Mouse (Mus musculus) left cerebral cortex, adult 11 months (tissue): ENCODE results near the gene Gm4181.
"Not testable (repeated sequence)": the region's sequence is repeated elsewhere in the genome, so short reads cannot be mapped to it uniquely, and the experiment has no call there.

Experiments used
- DNase-seq: peaks from one replicate; pipeline ENCODE4 v3.0.0; 2022; ENCODE audit warnings: low spot score

Gene Gm4181

DNA sequence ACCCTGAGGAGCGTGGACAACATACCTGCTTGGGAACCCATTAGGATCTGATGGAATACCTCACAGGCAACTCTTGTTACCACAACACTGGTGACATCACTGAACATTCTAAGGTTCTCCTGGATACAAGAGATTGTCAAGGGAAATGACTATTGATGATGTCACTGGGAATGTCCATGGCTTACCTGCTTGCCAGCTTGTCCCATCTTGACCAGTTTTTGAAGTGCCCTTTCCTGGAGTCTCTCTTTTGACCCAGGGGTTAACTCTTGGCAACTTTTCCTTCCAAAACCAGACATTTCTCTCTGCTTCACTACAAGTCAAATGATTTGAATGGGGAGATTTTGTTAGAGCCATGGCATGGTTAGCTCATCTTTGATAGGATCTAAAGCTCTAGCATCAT lies at the start of gene Gm4181:
TSS of gene Gm4181 (minus strand) at position 101 of the 400 bp plus-strand sequence.
- not testable (repeated sequence) for DNase-seq

DNA sequence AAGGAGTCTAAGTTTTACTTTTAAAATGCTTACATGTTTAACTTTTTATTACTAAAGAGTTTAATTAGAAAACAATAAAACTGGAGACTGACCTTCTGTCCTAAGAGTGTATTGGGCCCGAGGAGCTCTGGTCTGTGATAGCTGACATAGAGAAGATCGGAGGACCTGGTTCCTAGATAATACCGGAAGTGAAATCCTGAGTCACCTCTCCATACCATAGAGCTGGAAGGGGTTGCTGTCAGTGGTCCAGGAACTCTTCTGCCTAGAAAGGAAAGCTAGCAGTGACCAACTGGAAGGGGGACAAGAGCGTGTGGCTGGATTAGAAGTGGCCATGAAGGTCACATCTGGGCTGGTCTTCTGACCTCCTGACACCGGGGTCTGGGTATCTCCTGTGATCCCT lies 41.8 kb upstream of the Gm4181 start:
- no peak for DNase-seq

- not testable (repeated sequence) for DNase-seq
Measured at GRCm38 (mm10) chr14:51632426-51632825, 3.0 kb downstream of the Gm4181 start.

GRCm38 (mm10) chr14:51611210-51611609 lies 24.3 kb downstream of the Gm4181 start, which contains the start of gene Gm17078:
TSS of gene Gm17078 (minus strand) at chr14:51611310.
- DNase-seq = no peak

DNA sequence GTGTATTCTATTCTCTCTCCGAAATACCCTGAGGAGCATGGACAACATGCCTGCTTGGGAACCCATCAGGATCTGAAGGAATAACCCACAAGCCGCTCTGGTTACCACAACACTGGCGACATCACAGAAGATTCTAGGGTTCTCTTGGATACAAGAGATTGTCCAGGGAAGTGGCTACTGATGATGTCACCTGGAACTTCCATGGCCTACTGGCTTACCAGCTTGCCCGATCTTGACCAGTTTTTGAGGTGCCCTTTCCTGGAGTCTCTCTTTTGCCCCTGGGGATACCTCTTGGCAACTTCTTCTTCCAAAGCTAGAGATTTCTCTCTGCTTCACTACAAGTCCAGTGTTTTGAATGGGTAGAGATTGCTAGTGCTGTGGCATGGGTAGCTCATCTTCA lies 43.4 kb downstream of the Gm4181 start, which contains the start of gene Gm17174:
TSS of gene Gm17174 (minus strand) at position 101 of the 400 bp plus-strand sequence.
- DNase-seq = not testable (repeated sequence)
